Mouse (Mus musculus): ENCODE measurements around the gene Lrrc52.

- no peak for TF ChIP-seq CTCF (IDR thresholded peaks at IDR 0.05; ENCODE audit: low read depth, low read length)
- TF ChIP-seq POLR2A (IDR thresholded peaks at IDR 0.05; ENCODE audit: extremely low read depth, insufficient read depth, low read length): no peak
Measured at GRCm38 (mm10) chr1:167446516-167446915, 20.1 kb downstream of the Lrrc52 start.
